Comparison of ENCODE assay signal across 7 mouse cellular contexts in the genomic region with DNA sequence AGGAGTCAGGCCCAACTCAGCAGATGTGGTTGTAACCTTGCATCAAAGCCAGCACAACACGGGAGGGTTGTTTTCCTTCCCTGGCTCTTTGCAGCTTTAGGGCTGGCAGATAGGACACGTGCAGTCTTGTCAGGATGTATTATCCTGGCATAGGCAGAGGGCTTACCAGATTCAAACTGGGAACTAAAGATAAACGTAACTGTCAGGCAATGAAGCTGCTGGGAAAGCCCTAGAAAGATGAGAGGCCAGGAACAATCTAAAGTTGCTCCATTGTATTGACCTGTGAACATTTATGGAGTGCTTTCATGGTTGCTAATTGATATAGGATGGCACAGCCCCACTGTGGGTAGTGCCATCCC. TPM values are rescaled to one million over a fixed set of nuclear protein-coding genes. Genes with fewer than 3 reads are reported as not detected.
A peak's percentile ranks its signal among the peaks of the same experiment; 100 is the strongest.
DNase-seq lines count a peak whose midpoint lies in the region; ATAC-seq and TF ChIP-seq lines count a peak whose summit lies in the region.

No protein-coding gene starts in this region.

- 0 out of 2 replicates have a peak overlapping the region, but pooled peaks have one; percentile 79 for H3K27ac ChIP-seq in spleen, adult 2 months (ENCODE audit: insufficient read depth, low read length)
- H3K27ac ChIP-seq in forebrain, embryonic 12.5 days = peak overlapping the region; percentile 16; the same call in 1 of the 2 replicates
- peak overlapping the region; percentile 89 for H3K27ac ChIP-seq in liver, embryonic 13.5 days

- no peak for ATAC-seq in forebrain, embryonic 12.5 days (ENCODE audit: low FRiP score)
- 0 out of 2 replicates have a peak, but pooled peaks have one; percentile 2 for ATAC-seq in liver, embryonic 13.5 days (ENCODE audit: low read depth)

- DNase-seq in spleen, adult 2 months (ENCODE audit: low read depth in 1 of 2, low spot score in 2 of 2) = no peak
- no peak for DNase-seq in spleen, postnatal 10 days (ENCODE audit: low spot score in 2 of 2)
- DNase-seq in liver, embryonic 13.5 days = no peak
- no peak for DNase-seq in layer of hippocampus, postnatal 10 days (ENCODE audit: low spot score in 2 of 2)
- DNase-seq in layer of hippocampus, postnatal 14 days (ENCODE audit: low spot score in 2 of 2) = no peak
- no peak for DNase-seq in gastrocnemius, postnatal 4 days (ENCODE audit: low spot score in 2 of 2)

- H3K36me3 ChIP-seq in spleen, adult 2 months (ENCODE audit: control insufficient read depth, insufficient read depth, low read length) = peaks cover 8% of the 10 kb centered on the region
- H3K36me3 ChIP-seq in forebrain, embryonic 12.5 days (replicated peaks) = peaks cover 36% of the 10 kb centered on the region
- H3K36me3 ChIP-seq in liver, embryonic 13.5 days = peaks cover 33% of the 10 kb centered on the region

- H3K9ac ChIP-seq in forebrain, embryonic 12.5 days = peak overlapping the region; percentile 66; the same call in 1 of the 2 replicates
- H3K9ac ChIP-seq in liver, embryonic 13.5 days = peak overlapping the region; percentile 83

- TF ChIP-seq CTCF in spleen, adult 2 months (IDR thresholded peaks at IDR 0.05; ENCODE audit: extremely low read depth, insufficient read depth, insufficient read length, insufficient replicate concordance) = no peak

- H3K4me3 ChIP-seq in spleen, adult 2 months (ENCODE audit: extremely low read depth, insufficient read depth, insufficient read length) = peak overlapping the region; percentile 91
- peak overlapping the region; percentile 51; the same call in 1 of the 2 replicates for H3K4me3 ChIP-seq in forebrain, embryonic 12.5 days (replicated peaks)
- H3K4me3 ChIP-seq in liver, embryonic 13.5 days (replicated peaks) = peak overlapping the region; percentile 64

- WGBS in spleen, adult 2 months = 16% methylated on average over 3 of the region's 3 CpGs
- WGBS in forebrain, embryonic 12.5 days = 9% methylated on average over 3 of the region's 3 CpGs
- 4% methylated on average over 3 of the region's 3 CpGs for WGBS in liver, embryonic 13.5 days (ENCODE audit: insufficient replicate concordance)

- H3K9me3 ChIP-seq in forebrain, embryonic 12.5 days = no peaks in the 10 kb centered on the region
- no peaks in the 10 kb centered on the region for H3K9me3 ChIP-seq in liver, embryonic 13.5 days (replicated peaks)

- no peak for TF ChIP-seq POLR2A in spleen, adult 2 months (IDR thresholded peaks at IDR 0.05; ENCODE audit: low read depth, low read length)

- H3K4me1 ChIP-seq in spleen, adult 2 months (ENCODE audit: control insufficient read depth, insufficient read depth, insufficient read length) = peaks cover 7% of the 10 kb centered on the region; the same call in 1 of the 2 replicates
- H3K4me1 ChIP-seq in forebrain, embryonic 12.5 days = peaks cover 14% of the 10 kb centered on the region
- peaks cover 98% of the 10 kb centered on the region for H3K4me1 ChIP-seq in liver, embryonic 13.5 days (replicated peaks)

- H3K27me3 ChIP-seq in spleen, adult 2 months (ENCODE audit: control insufficient read depth, insufficient read depth, low read length) = no peaks in the 10 kb centered on the region
- H3K27me3 ChIP-seq in forebrain, embryonic 12.5 days = no peaks in the 10 kb centered on the region
- H3K27me3 ChIP-seq in liver, embryonic 13.5 days = no peaks in the 10 kb centered on the region

- H3K4me2 ChIP-seq in forebrain, embryonic 12.5 days = peak overlapping the region; percentile 72
- peak overlapping the region; percentile 89 for H3K4me2 ChIP-seq in liver, embryonic 13.5 days

RNA-seq across cellular contexts. Expression of a gene that starts 0.3 kb away (rescaled TPM):
- 16.1 and 20.0 TPM in 2 replicates for polyA plus RNA-seq in spleen, adult 2 months (2012; rRNA removed)
- polyA plus RNA-seq in forebrain, embryonic 12.5 days (2016; fragmentation: Nextera tagmentation; extraction: Ambion mirVana) = 9.5 TPM in 2 replicates
- 3.0 and 3.1 TPM in 2 replicates for polyA plus RNA-seq in liver, embryonic 13.5 days (2015; fragmentation: Nextera tagmentation; extraction: Ambion mirVana)
- total RNA-seq in layer of hippocampus, postnatal 10 days (2021) = 10 to 100 TPM; 30.6 to 32.7 TPM
- 10 to 100 TPM; 25.7 to 26.1 TPM for total RNA-seq in layer of hippocampus, postnatal 14 days (2021)
- total RNA-seq in gastrocnemius, postnatal 4 days (2021) = 1 to 10 TPM; 3.8 to 4.0 TPM

RNA-seq across cellular contexts. Expression of a gene that starts 15.7 kb away (rescaled TPM):
- polyA plus RNA-seq in spleen, adult 2 months (2012; rRNA removed) = 10.7 and 11.3 TPM in 2 replicates
- 21.4 and 28.7 TPM in 2 replicates for polyA plus RNA-seq in forebrain, embryonic 12.5 days (2016; fragmentation: Nextera tagmentation; extraction: Ambion mirVana)
- 13.6 and 19.5 TPM in 2 replicates for polyA plus RNA-seq in liver, embryonic 13.5 days (2015; fragmentation: Nextera tagmentation; extraction: Ambion mirVana)
- 1 to 10 TPM; 5.0 to 5.4 TPM for total RNA-seq in layer of hippocampus, postnatal 10 days (2021)
- 1 to 10 TPM; 4.5 to 5.3 TPM for total RNA-seq in layer of hippocampus, postnatal 14 days (2021)
- 10 to 100 TPM; 13.4 to 13.6 TPM for total RNA-seq in gastrocnemius, postnatal 4 days (2021)

RNA-seq across cellular contexts. Expression of a gene that starts 15.8 kb away (rescaled TPM):
- polyA plus RNA-seq in spleen, adult 2 months (2012; rRNA removed) = 18.7 and 22.5 TPM in 2 replicates
- 6.5 and 7.6 TPM in 2 replicates for polyA plus RNA-seq in forebrain, embryonic 12.5 days (2016; fragmentation: Nextera tagmentation; extraction: Ambion mirVana)
- polyA plus RNA-seq in liver, embryonic 13.5 days (2015; fragmentation: Nextera tagmentation; extraction: Ambion mirVana) = 3.3 and 3.5 TPM in 2 replicates
- 10 to 100 TPM; 18.0 to 22.9 TPM for total RNA-seq in layer of hippocampus, postnatal 10 days (2021)
- total RNA-seq in layer of hippocampus, postnatal 14 days (2021) = 10 to 100 TPM; 16.0 to 18.0 TPM
- 10 to 100 TPM; 45.3 to 46.9 TPM for total RNA-seq in gastrocnemius, postnatal 4 days (2021)

Comparison
In these comparisons a context has a peak if more than half of its experiments do, and no peak if none do; other contexts are left out.
1. H3K27ac ChIP-seq: peak in every context shown above with its lines; median percentile 89 in liver, embryonic 13.5 days; 79 in spleen, adult 2 months; 16 in forebrain, embryonic 12.5 days.
2. RNA of a gene that starts 0.3 kb away (total RNA-seq): 30.6 to 32.7 TPM in layer of hippocampus, postnatal 10 days and 25.7 to 26.1 TPM in layer of hippocampus, postnatal 14 days; 3.8 to 4.0 TPM in gastrocnemius, postnatal 4 days; every median in the first group is over 4 times any median in the second.
3. Peak in every context shown above with its lines, with median percentiles within 50 percentile points of each other: H3K4me3 ChIP-seq.